15 mouse cellular contexts compared by ENCODE assay signal in the genomic region with DNA sequence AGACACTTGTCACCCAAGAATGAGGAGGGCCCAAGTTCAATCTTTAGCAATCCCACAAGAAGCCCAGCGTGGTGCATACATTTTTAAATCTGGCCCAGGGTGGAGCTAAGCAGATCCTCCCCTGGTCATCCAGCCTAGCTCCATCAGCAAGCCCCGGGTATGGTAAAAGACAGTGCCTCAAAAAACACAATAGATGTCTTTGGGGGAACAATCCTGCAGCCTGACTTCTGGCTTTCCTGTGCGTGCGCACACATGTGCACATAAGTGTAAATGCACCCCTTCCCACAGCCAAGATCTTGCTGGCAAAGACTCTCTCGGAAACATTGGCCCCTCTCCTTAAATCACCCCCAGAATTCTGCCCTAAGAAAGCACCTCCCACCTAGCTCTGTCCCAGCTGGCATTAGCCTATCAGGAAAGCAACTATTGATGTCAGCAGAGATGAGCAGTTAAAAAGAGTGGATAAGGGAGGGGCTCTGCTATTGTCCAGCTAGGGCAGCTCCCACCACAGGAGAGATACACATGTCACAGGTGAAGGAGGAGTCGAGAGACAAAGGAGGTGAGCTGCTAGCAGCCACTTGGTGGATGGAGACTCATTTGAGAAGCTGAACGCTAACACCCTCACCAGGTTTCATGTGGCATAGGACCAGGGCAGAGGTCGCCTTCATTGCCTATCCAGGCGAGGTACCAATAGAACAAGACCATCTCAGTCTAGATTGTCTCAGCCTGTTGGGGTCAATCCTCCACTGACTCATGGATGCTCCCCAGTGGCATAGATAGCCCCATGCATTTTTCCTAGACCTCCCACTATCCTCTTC. TPM values are rescaled to one million over a fixed set of nuclear protein-coding genes. Genes with fewer than 3 reads are reported as not detected.
DNase-seq lines count a peak whose midpoint lies in the region; ATAC-seq and TF ChIP-seq lines count a peak whose summit lies in the region.
"Had no signal": no experiment of that assay in that cellular context is flagged by ENCODE, and none has a peak within 500 bp of the region (broad histone marks: within the 10 kb centered on the region; RNA-seq: fewer than 3 reads in every experiment).

No protein-coding gene starts in this region.

- H3K9ac ChIP-seq in forebrain, embryonic 16.5 days (replicated peaks; ENCODE audit: low read depth, low read length): no peak overlapping the region
- H3K9ac ChIP-seq in hindbrain, postnatal 0 days (replicated peaks; ENCODE audit: low read length): no peak overlapping the region
- no peak overlapping the region for H3K9ac ChIP-seq in hindbrain, embryonic 14.5 days
- H3K9ac ChIP-seq in midbrain, embryonic 12.5 days (replicated peaks): no peak overlapping the region
- no peak overlapping the region for H3K9ac ChIP-seq in midbrain, embryonic 13.5 days (replicated peaks)
- H3K9ac ChIP-seq: liver, embryonic 13.5 days had no signal

- H3K9me3 ChIP-seq in forebrain, embryonic 10.5 days: no peaks in the 10 kb centered on the region
- no peaks in the 10 kb centered on the region for H3K9me3 ChIP-seq in forebrain, embryonic 16.5 days (ENCODE audit: control insufficient read depth, low read length)
- no peaks in the 10 kb centered on the region for H3K9me3 ChIP-seq in hindbrain, postnatal 0 days (ENCODE audit: low read length)
- no peaks in the 10 kb centered on the region for H3K9me3 ChIP-seq in hindbrain, embryonic 14.5 days (ENCODE audit: control insufficient read depth, low read length)
- no peaks in the 10 kb centered on the region for H3K9me3 ChIP-seq in midbrain, embryonic 12.5 days
- no peaks in the 10 kb centered on the region for H3K9me3 ChIP-seq in midbrain, embryonic 13.5 days
- H3K9me3 ChIP-seq: forebrain, embryonic 12.5 days; liver, embryonic 13.5 days had no signal

- H3K4me2 ChIP-seq in forebrain, embryonic 16.5 days (ENCODE audit: low read length): no peak overlapping the region
- H3K4me2 ChIP-seq in hindbrain, postnatal 0 days (ENCODE audit: low read depth, low read length): no peak overlapping the region
- no peak overlapping the region for H3K4me2 ChIP-seq in hindbrain, embryonic 14.5 days (replicated peaks)
- no peak overlapping the region for H3K4me2 ChIP-seq in midbrain, embryonic 12.5 days (replicated peaks)
- no peak overlapping the region for H3K4me2 ChIP-seq in midbrain, embryonic 13.5 days (replicated peaks)
- H3K4me2 ChIP-seq: forebrain, embryonic 12.5 days had no signal

- 0 out of 2 replicates have a peak, but pooled peaks have one; percentile 11 for TF ChIP-seq CTCF in hindbrain, postnatal 0 days (IDR thresholded peaks at IDR 0.05; ENCODE audit: low read depth)

- peaks cover 61% of the 10 kb centered on the region for H3K27me3 ChIP-seq in forebrain, embryonic 10.5 days (ENCODE audit: poor library complexity, severe bottlenecking)
- no peaks in the 10 kb centered on the region for H3K27me3 ChIP-seq in forebrain, embryonic 16.5 days (replicated peaks; ENCODE audit: control insufficient read depth, insufficient read depth, low read length)
- H3K27me3 ChIP-seq in hindbrain, postnatal 0 days (ENCODE audit: insufficient read depth, low read length): no peaks in the 10 kb centered on the region
- no peaks in the 10 kb centered on the region for H3K27me3 ChIP-seq in hindbrain, embryonic 14.5 days (ENCODE audit: control insufficient read depth, insufficient read depth, low read length)
- H3K27me3 ChIP-seq in midbrain, embryonic 12.5 days: peaks cover 18% of the 10 kb centered on the region
- H3K27me3 ChIP-seq in midbrain, embryonic 13.5 days: peaks cover 7% of the 10 kb centered on the region; the same call in 1 of the 2 replicates
- H3K27me3 ChIP-seq: Patski had no signal

- peaks cover 85% of the 10 kb centered on the region for H3K4me1 ChIP-seq in forebrain, embryonic 10.5 days
- peaks cover 23% of the 10 kb centered on the region for H3K4me1 ChIP-seq in forebrain, embryonic 16.5 days (replicated peaks; ENCODE audit: control insufficient read depth, insufficient read depth, low read length)
- H3K4me1 ChIP-seq in hindbrain, postnatal 0 days (ENCODE audit: insufficient read depth, low read length): peaks cover 12% of the 10 kb centered on the region; the same call in 1 of the 2 replicates
- peaks cover 14% of the 10 kb centered on the region for H3K4me1 ChIP-seq in hindbrain, embryonic 14.5 days (replicated peaks; ENCODE audit: control insufficient read depth, insufficient read depth, low read length)
- H3K4me1 ChIP-seq in midbrain, embryonic 12.5 days: peaks cover 51% of the 10 kb centered on the region
- peaks cover 57% of the 10 kb centered on the region for H3K4me1 ChIP-seq in midbrain, embryonic 13.5 days (replicated peaks)

- WGBS in forebrain, embryonic 10.5 days: 75% methylated on average over 9 of the region's 9 CpGs
- WGBS in forebrain, embryonic 16.5 days: 69% methylated on average over 9 of the region's 9 CpGs
- WGBS in hindbrain, postnatal 0 days: 74% methylated on average over 9 of the region's 9 CpGs
- WGBS in hindbrain, embryonic 14.5 days: 75% methylated on average over 9 of the region's 9 CpGs
- 70% methylated on average over 9 of the region's 9 CpGs for WGBS in midbrain, embryonic 12.5 days
- 71% methylated on average over 9 of the region's 9 CpGs for WGBS in midbrain, embryonic 13.5 days

- H3K4me3 ChIP-seq in forebrain, embryonic 10.5 days: no peak overlapping the region
- no peak overlapping the region for H3K4me3 ChIP-seq in forebrain, embryonic 16.5 days (replicated peaks; ENCODE audit: low read length)
- no peak overlapping the region for H3K4me3 ChIP-seq in hindbrain, postnatal 0 days (ENCODE audit: low read length)
- no peak overlapping the region for H3K4me3 ChIP-seq in hindbrain, embryonic 14.5 days (replicated peaks; ENCODE audit: low read length)
- no peak overlapping the region for H3K4me3 ChIP-seq in midbrain, embryonic 12.5 days
- no peak overlapping the region for H3K4me3 ChIP-seq in midbrain, embryonic 13.5 days (replicated peaks)
- H3K4me3 ChIP-seq: forebrain, embryonic 12.5 days; liver, embryonic 13.5 days had no signal

- ATAC-seq in forebrain, embryonic 16.5 days: no peak
- no peak for ATAC-seq in hindbrain, postnatal 0 days
- no peak for ATAC-seq in hindbrain, embryonic 14.5 days (ENCODE audit: low FRiP score)
- ATAC-seq in midbrain, embryonic 12.5 days (ENCODE audit: low FRiP score, low read depth): no peak
- ATAC-seq in midbrain, embryonic 13.5 days: no peak
- ATAC-seq: lung, postnatal 0 days; Patski had no signal

- H3K36me3 ChIP-seq in forebrain, embryonic 10.5 days (replicated peaks): no peaks in the 10 kb centered on the region
- H3K36me3 ChIP-seq in forebrain, embryonic 16.5 days (ENCODE audit: control insufficient read depth, insufficient read depth): no peaks in the 10 kb centered on the region
- no peaks in the 10 kb centered on the region for H3K36me3 ChIP-seq in hindbrain, postnatal 0 days (ENCODE audit: insufficient read depth, low read length)
- H3K36me3 ChIP-seq in hindbrain, embryonic 14.5 days (replicated peaks; ENCODE audit: control insufficient read depth, insufficient read depth): no peaks in the 10 kb centered on the region
- H3K36me3 ChIP-seq in midbrain, embryonic 12.5 days: no peaks in the 10 kb centered on the region
- no peaks in the 10 kb centered on the region for H3K36me3 ChIP-seq in midbrain, embryonic 13.5 days
- H3K36me3 ChIP-seq: forebrain, embryonic 12.5 days; liver, embryonic 13.5 days had no signal

- peak; percentile 13 for DNase-seq in forebrain, embryonic 10.5 days (ENCODE audit: extremely low spot score, low spot score)
- DNase-seq in hindbrain, postnatal 0 days (ENCODE audit: low spot score): no peak
- DNase-seq in hindbrain, embryonic 14.5 days (ENCODE audit: low spot score): no peak
- DNase-seq in R1 (ENCODE audit: low read depth, low spot score): peak; percentile 75
- DNase-seq in cerebellum, adult 9-11 months: no peak
- DNase-seq: cerebellum, adult 11 months; kidney, adult 9 months; thymus, adult 2 months had no signal

- H3K27ac ChIP-seq in forebrain, embryonic 10.5 days: peak overlapping the region; percentile 86
- no peak overlapping the region for H3K27ac ChIP-seq in forebrain, embryonic 16.5 days (ENCODE audit: low read length)
- no peak overlapping the region for H3K27ac ChIP-seq in hindbrain, postnatal 0 days
- H3K27ac ChIP-seq in hindbrain, embryonic 14.5 days: no peak overlapping the region
- H3K27ac ChIP-seq in midbrain, embryonic 12.5 days (replicated peaks): 0 out of 2 replicates have a peak overlapping the region, but pooled peaks have one; percentile 68
- no peak overlapping the region for H3K27ac ChIP-seq in midbrain, embryonic 13.5 days
- H3K27ac ChIP-seq: forebrain, embryonic 12.5 days; liver, embryonic 13.5 days had no signal

RNA-seq across cellular contexts. Expression of gene Hs6st1, which starts 5.2 kb away (rescaled TPM):
- 4.2 TPM in 2 replicates for polyA plus RNA-seq in forebrain, embryonic 10.5 days (2016; fragmentation: Nextera tagmentation; extraction: Ambion mirVana)
- 6.2 and 7.4 TPM in 2 replicates for polyA plus RNA-seq in forebrain, embryonic 16.5 days (2015; fragmentation: Nextera tagmentation; extraction: Ambion mirVana)
- total RNA-seq in hindbrain, postnatal 0 days (2014; rRNA removed): 107 and 112 TPM in 2 replicates
- 16.9 and 19.0 TPM in 2 replicates for polyA plus RNA-seq in hindbrain, postnatal 0 days (2015; fragmentation: Nextera tagmentation; extraction: Ambion mirVana)
- 18.9 and 20.2 TPM in 2 replicates for polyA plus RNA-seq in hindbrain, embryonic 14.5 days (2014; fragmentation: Nextera tagmentation; extraction: Ambion mirVana)
- 10.8 and 11.8 TPM in 2 replicates for polyA plus RNA-seq in midbrain, embryonic 12.5 days (2016; fragmentation: Nextera tagmentation; extraction: Ambion mirVana)
- polyA plus RNA-seq in midbrain, embryonic 13.5 days (2015; fragmentation: Nextera tagmentation; extraction: Ambion mirVana): 10.4 and 11.0 TPM in 2 replicates

Comparison
In these comparisons a context has a peak if more than half of its experiments do, and no peak if none do; other contexts are left out.
1. H3K27ac ChIP-seq: peak in forebrain, embryonic 10.5 days (single experiment) and midbrain, embryonic 12.5 days (single experiment); none in forebrain, embryonic 16.5 days (single experiment), hindbrain, postnatal 0 days (single experiment), hindbrain, embryonic 14.5 days (single experiment) and midbrain, embryonic 13.5 days (single experiment).
2. DNase-seq: peak in forebrain, embryonic 10.5 days (single experiment) and R1 (single experiment); none in hindbrain, postnatal 0 days (single experiment), hindbrain, embryonic 14.5 days (single experiment) and cerebellum, adult 9-11 months (single experiment).